Mouse (Mus musculus) stomach, postnatal 0 days (tissue): ENCODE data around the gene Gm26938.

Source experiments
- CTCF ChIP-seq: IDR thresholded peaks from 2 replicates; pipeline ENCODE4 v1.5.1; 2016; ENCODE audit warnings: antibody characterized with exemption, low read depth, mild to moderate bottlenecking, moderate library complexity
- EP300 ChIP-seq: optimal IDR thresholded peaks from 2 replicates; pipeline ENCODE3; 2016; ENCODE audit warnings: antibody characterized with exemption

- TF ChIP-seq CTCF (no peak), EP300 (no peak)
These were observed 33.3 kb downstream of the Gm26938 start for GRCm38 (mm10) chr5:139792966-139793337.
